Mouse (Mus musculus): Measurements from ENCODE around the gene Igdcc4.

Igdcc4 gene

GRCm38 (mm10) chr9:65111698-65112097, 10.4 kb downstream of the Igdcc4 start:
- no peak for DNase-seq (ENCODE audit: low spot score)

GRCm38 (mm10) chr9:65113694-65114093, 12.4 kb downstream of the Igdcc4 start:
- no peak for DNase-seq (ENCODE audit: low spot score)

DNA sequence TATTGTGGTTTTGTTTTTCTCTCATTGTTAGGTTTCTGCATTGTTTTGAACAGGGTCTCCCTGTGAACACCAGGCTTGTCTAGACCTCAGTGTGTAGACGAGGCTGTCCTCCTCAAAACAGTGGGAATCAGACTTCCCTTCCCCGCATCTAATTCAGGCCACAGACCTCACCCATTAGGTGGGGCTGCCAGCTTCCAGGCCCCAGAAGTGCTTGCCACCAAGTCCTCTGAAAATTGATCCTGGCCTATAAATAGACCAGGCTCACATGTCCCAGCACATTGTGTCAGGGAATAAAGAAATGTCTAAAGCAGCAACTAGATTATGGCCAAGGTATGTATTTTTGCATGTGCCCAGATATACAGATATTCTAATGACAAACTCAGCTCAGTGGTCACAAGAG, 14.6 kb downstream of the Igdcc4 start:
- DNase-seq (ENCODE audit: low spot score), result no peak

DNA sequence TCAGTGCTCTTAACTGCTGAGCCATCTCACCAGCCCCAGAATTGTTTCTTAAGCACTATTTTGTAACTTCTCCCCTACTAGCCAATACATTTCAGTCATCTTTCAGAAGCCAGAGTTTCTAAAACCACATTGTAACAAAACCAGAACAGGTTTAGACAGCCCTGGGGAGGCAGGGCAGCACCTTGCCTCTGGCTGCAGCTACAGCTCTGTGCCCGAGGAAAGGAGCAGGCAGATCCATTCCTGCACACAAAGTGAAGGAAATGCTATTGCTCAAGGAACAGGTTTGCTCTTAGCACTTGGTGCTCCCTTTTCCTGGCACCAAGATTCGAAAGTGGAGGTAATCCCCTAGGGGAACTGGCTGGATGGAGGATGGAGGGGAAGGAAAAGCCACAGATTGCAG, 16.2 kb downstream of the Igdcc4 start:
- DNase-seq (ENCODE audit: low spot score), result no peak

GRCm38 (mm10) chr9:65120935-65121334, 19.6 kb downstream of the Igdcc4 start:
- DNase-seq (ENCODE audit: low spot score), result peak; percentile 84

DNA sequence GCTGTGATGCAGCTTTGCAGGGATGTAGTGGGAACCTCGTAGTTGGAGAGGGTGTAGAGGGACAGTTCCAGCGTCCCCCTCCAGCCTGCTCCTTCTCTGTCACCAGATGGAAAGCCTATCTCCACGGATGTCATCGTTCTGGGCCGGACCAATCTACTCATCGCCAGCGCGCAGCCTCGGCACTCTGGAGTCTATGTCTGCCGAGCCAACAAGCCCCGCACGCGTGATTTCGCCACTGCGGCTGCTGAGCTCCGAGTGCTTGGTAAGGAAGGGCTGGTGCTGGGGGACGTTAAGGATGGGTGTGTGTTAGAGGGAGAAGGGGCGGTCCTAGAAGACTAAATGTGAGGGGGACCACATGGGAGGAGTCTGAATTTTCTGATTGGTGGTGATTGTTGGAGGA, 21.3 kb downstream of the Igdcc4 start:
- DNase-seq (ENCODE audit: low spot score), result no peak

DNA sequence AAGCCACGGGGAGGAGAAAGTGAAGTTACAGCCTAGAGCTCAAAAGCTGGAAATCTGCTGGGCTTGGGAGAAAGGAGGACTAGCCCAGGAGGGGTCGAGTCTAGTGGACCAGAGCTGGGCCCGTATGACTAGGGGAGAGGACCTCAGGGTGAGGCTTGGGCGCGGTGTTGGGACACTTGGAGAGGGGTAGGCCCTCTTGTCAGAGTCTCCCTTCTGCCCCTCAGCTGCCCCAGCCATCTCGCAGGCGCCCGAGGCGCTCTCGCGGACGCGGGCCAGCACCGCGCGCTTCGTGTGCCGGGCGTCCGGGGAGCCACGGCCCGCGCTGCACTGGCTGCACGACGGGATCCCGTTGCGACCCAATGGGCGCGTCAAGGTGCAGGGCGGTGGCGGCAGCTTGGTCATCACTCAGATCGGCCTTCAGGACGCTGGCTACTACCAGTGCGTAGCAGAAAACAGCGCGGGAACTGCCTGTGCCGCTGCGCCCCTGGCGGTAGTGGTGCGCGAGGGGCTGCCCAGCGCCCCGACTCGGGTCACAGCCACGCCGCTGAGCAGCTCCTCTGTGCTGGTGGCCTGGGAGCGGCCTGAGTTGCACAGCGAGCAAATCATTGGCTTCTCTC, 22.4 kb downstream of the Igdcc4 start:
- DNase-seq (ENCODE audit: low spot score), result peak; percentile 79

DNA sequence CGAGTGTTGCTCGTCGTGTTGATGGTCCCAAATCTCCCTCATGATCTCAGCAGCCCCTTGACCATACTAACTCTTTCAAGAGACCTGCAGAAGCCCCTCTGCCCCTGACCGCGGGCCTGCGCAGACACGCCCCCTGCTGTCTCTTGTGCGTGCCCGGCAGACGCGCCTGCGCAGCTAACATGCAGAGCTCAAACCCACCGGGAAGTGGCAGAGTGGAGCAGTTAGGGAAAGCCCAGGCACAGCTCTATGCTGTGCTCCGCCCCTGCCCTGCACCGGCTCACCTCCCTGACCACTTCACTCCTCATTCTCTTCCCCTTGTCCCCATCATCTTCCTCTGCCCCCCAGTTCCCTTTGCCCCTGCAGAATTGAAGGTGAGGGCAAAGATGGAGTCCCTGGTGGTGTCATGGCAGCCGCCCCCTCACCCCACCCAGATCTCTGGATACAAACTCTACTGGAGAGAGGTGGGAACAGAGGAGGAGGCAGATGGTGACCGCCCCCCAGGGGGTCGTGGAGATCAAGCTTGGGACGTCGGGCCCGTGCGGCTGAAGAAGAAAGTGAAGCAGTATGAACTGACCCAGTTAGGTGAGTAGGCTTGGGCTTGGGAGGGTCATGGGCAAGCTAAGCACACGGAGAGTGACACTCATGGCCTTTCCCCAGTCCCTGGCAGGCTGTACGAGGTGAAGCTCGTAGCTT, 27.0 kb downstream of the Igdcc4 start:
- peak; percentile 77 for DNase-seq (ENCODE audit: low spot score)

GRCm38 (mm10) chr9:65131717-65132116, 30.4 kb downstream of the Igdcc4 start:
- no peak for DNase-seq (ENCODE audit: low spot score)

DNA sequence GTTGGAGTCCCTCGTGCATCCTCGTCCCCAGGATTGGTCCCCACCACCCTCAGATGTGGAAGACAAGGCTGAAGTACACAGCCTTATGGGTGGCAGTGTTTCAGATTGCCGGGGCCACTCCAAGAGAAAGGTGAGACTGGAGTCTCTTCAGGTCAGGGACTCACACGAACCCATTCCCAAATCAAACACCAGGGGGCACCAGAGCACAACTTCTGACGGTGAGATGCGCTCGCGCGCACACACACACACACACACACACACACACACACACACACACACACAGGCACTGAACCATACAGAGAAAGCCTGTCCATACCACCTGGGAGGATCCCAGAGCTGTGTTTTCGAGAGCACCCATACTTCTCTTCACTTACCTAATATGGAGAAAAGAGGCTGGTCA, 32.5 kb downstream of the Igdcc4 start:
- peak; percentile 89 for DNase-seq (ENCODE audit: low spot score)

DNA sequence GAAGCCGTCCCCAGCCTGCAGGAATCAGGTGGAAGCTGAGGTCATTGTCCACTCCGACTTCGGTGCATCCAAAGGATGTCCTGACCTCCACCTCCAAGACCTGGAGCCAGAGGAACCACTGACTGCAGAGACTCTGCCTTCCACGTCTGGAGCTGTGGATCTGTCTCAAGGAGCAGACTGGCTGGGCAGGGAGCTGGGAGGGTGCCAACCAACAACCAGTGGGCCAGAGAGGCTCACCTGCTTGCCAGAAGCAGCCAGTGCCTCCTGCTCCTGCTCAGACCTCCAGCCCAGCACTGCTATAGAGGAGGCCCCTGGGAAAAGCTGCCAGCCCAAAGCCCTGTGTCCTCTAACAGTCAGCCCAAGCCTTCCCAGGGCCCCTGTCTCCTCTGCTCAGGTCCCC, 33.8 kb downstream of the Igdcc4 start:
- no peak for DNase-seq (ENCODE audit: low spot score)

- no peak for DNase-seq (ENCODE audit: low spot score)
These were observed 39.2 kb downstream of the Igdcc4 start for GRCm38 (mm10) chr9:65140491-65140890.

DNA sequence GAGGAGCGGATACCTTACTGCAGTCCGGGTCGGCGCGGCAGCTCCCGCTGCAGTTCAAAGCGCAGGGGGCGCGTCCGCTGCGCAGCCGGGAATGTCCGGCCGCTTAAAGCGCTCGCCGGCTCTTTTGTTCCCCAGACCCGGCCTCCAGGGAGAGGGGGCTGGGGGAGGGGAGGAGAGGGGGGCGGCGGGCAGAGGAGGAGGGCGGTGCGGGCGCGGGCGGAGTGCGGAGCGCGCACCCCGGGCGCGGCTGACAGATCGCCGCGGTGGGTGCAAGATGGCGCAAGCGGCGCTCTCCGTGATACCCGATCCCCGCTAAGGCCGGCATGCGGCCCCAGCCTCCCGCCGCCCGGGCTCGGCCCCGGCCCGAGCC, 39.6 kb downstream of the Igdcc4 start, which contains the start of gene Igdcc3:
Gene Igdcc3, plus strand, starts transcription at position 254 of the 370 bp plus-strand sequence.
- peak; percentile 67 for DNase-seq (ENCODE audit: low spot score)

- peak; percentile 68 for DNase-seq (ENCODE audit: low spot score)
These were observed 40.2 kb downstream of the Igdcc4 start for GRCm38 (mm10) chr9:65141306-65141975.

- DNase-seq (ENCODE audit: low spot score), result peak; percentile 68
These were observed 40.7 kb downstream of the Igdcc4 start for GRCm38 (mm10) chr9:65141976-65142318.

DNA sequence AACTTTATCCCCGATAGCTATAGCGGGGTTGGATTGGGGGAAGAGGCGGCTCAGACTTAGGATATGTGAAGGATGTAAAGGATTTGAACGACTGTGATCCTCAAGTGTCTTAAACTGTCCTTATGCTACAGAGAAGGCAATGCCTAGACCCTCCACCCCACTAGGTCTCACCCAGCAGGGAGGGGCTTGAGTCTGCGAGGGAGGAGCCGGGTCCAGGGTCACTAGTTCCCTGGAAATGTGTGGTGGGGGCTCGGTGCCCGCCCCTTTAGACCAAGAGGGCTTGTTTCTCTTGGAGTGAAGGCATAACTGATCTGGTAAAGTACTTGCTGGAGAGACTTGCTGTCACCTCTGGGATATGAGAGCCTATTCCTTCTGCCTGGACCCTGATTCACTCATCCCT, 41.1 kb downstream of the Igdcc4 start:
- DNase-seq (ENCODE audit: low spot score), result no peak

- DNase-seq (ENCODE audit: low spot score), result no peak
These were observed 44.7 kb downstream of the Igdcc4 start for GRCm38 (mm10) chr9:65146001-65146400.

DNA sequence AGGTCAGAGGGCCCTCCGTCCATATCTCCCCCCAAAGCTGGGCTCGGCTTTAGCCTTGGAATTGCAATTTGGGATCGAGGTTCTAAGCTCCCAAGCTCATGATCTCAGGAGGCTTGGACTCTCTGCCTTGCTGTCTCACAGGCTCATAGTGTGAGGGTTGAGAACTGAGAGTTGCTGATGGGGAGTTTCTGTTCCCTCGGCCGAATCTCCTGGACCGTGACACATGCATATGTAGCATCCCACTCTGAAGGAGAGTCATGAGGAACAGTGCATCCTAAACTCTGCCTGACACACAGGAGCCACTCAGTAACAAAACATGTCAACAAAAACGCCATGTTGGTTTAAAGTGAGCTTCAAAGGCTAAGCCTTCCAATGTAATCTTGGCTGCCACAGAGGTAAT, 47.2 kb downstream of the Igdcc4 start:
- DNase-seq (ENCODE audit: low spot score), result no peak

- no peak for DNase-seq (ENCODE audit: low spot score)
These were observed 51.5 kb downstream of the Igdcc4 start for GRCm38 (mm10) chr9:65152711-65153330.

DNA sequence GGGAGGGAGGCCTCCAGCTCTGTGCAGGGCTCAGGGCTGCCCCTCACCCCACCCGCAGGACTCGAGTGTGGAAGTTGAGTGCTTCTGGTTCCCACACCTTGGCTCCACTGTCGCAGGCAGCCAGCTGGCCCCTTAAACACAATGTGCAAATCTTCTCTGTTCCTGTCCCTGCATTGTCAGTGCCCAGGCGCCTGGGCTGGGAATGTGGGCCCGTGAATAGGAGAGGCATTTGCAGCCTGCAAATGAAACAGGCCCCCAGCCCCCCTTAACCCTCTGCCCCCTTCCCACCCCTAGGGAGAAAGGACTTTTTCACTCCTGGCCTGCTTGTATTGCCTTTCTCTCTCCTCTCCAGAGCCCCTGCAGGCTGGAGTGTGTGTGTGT, 52.0 kb downstream of the Igdcc4 start:
- DNase-seq (ENCODE audit: low spot score), result no peak

- no peak for DNase-seq (ENCODE audit: low spot score)
These were observed 53.6 kb downstream of the Igdcc4 start for GRCm38 (mm10) chr9:65154692-65155455.

DNA sequence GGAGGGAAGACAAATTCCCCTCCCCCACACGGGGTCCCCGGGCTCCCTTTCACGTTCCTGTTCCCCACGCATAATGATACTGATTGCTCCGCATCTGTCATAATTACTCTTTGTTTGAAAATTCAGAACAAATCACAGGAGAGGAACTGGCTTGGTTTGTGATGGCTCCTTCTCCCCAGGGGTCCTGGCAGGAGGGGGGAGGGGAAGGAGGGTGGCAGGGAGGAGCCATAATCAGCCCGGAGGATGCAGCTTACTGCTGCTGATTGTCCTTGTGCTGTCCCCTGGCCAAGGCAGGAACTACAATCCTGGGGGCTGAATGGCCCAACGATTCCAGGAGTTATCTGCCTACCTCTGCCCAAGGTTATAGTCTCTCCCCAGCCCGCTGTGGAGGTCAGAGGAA, 55.3 kb downstream of the Igdcc4 start:
- DNase-seq (ENCODE audit: low spot score), result no peak
